ENCODE assay signal across 17 mouse cellular contexts in the genomic region with DNA sequence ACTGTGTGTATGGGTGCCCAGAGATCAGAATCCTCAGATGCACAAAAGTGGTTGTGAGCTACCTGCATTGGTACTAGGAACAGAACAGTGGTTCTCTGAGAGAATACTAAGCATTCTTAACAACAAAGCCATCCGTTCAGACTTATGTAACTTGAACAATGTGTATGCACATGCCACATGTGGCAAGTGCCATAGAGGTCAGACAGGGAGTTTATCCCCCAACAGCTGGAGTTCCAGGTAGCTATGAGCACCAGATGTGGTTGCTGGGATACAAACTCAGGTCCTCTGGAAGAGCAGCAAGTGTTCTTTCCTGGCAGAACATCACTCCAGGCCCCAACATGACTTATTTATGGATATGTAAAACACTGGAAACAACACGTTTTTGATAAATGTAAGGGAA. TPM values are rescaled to one million over a fixed set of nuclear protein-coding genes. Genes with fewer than 3 reads are reported as not detected.
"Had no signal": no experiment of that assay in that cellular context is flagged by ENCODE, and none has a peak within 500 bp of the region (broad histone marks: within the 10 kb centered on the region; RNA-seq: fewer than 3 reads in every experiment).

No protein-coding gene starts in this region.

- H3K4me3 ChIP-seq: limb, embryonic 15.5 days; liver, embryonic 12.5 days; midbrain, embryonic 15.5 days; neural tube, embryonic 13.5 days had no signal

- H3K27ac ChIP-seq: limb, embryonic 15.5 days; liver, embryonic 12.5 days; midbrain, embryonic 15.5 days; neural tube, embryonic 13.5 days had no signal

- H3K36me3 ChIP-seq: limb, embryonic 15.5 days; liver, embryonic 12.5 days; midbrain, embryonic 15.5 days; neural tube, embryonic 13.5 days had no signal

- H3K27me3 ChIP-seq: limb, embryonic 15.5 days; liver, embryonic 12.5 days; midbrain, embryonic 15.5 days; neural tube, embryonic 13.5 days had no signal

- H3K9me3 ChIP-seq: limb, embryonic 15.5 days; liver, embryonic 12.5 days; midbrain, embryonic 15.5 days; neural tube, embryonic 13.5 days had no signal

- H3K9ac ChIP-seq: limb, embryonic 15.5 days; liver, embryonic 12.5 days; lung, embryonic 14.5 days; midbrain, embryonic 15.5 days; neural tube, embryonic 13.5 days had no signal

- H3K4me1 ChIP-seq: limb, embryonic 15.5 days; midbrain, embryonic 15.5 days; neural tube, embryonic 13.5 days had no signal

- DNase-seq: kidney, adult 8-10 months; kidney, postnatal 36 days; left cerebral cortex, postnatal 4 days; lung, embryonic 14.5 days; lung, postnatal 10 days; lung, postnatal 4 days; right cerebral cortex, adult 18-20 months; right cerebral cortex, postnatal 25 days; thymus, postnatal 4 days had no signal

- ATAC-seq: liver, embryonic 12.5 days; midbrain, embryonic 15.5 days had no signal

- H3K4me2 ChIP-seq: limb, embryonic 15.5 days; liver, embryonic 12.5 days; lung, embryonic 14.5 days; midbrain, embryonic 11.5 days; midbrain, embryonic 15.5 days; neural tube, embryonic 13.5 days had no signal

RNA-seq across cellular contexts. Expression of gene Kctd4, which starts 1.8 kb away (rescaled TPM):
- total RNA-seq: megakaryocyte, adult 5-6 weeks; monocyte, adult 5-6 weeks had no signal
- polyA plus RNA-seq: small intestine, adult 2 months had no signal
